Mouse (Mus musculus): Measurements from ENCODE around the gene Armc2. TPM values are rescaled to one million over a fixed set of nuclear protein-coding genes. Genes with fewer than 3 reads are reported as not detected.
"Not testable (repeated sequence)": the region's sequence is repeated elsewhere in the genome, so short reads cannot be mapped to it uniquely, and the experiment has no call there.

Armc2 gene
- polyA plus RNA-seq, 1 experiment from 2014 or later = 2.0 TPM

GRCm38 (mm10) chr10:41952850-41953527 lies 65.3 kb downstream of the Armc2 start:
- Histone ChIP-seq H3K4me3 (no peak overlapping the region), H3K4me1 (no peaks in the 10 kb centered on the region), H3K27me3 (replicated peaks; ENCODE audit: low read depth, poor library complexity, severe bottlenecking) (no peaks in the 10 kb centered on the region), H3K36me3 (replicated peaks) (no peaks in the 10 kb centered on the region), H3K27ac (replicated peaks) (no peak overlapping the region), H3K9me3 (no peaks in the 10 kb centered on the region)
- whole genome bisulfite sequencing = 94% methylated on average over 14 of the region's 14 CpGs
- DNase-seq (ENCODE audit: low spot score) = no peak

GRCm38 (mm10) chr10:41952354-41952753 lies 65.9 kb downstream of the Armc2 start:
- H3K27ac ChIP-seq (replicated peaks); H3K27me3 ChIP-seq (replicated peaks; ENCODE audit: low read depth, poor library complexity, severe bottlenecking); H3K4me3 ChIP-seq; H3K9me3 ChIP-seq; H3K36me3 ChIP-seq (replicated peaks); H3K4me1 ChIP-seq; DNase-seq (ENCODE audit: low spot score): not testable (repeated sequence)
- WGBS = 97% methylated on average over 10 of the region's 10 CpGs

DNA sequence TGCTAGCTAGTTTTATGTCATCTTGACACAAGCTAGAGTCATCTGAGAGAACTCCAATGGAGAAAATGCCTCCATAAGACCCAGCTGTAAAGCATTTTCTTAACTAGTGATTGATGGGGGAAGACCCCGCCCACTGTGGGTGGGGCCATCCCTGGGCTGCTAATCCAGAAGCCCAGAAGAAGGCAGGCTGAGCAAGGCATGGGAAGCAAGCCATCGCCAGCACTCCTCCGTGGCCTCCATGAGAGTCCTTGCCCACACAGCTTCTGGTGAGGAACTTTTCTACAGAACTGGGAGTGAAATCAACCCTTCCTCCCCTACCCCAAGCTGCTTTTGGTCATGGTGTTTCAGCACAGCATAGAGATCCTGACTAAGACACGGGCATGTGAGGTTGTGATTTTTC lies 79.2 kb downstream of the Armc2 start:
- Histone ChIP-seq H3K4me1 (peaks cover 30% of the 10 kb centered on the region), H3K27me3 (replicated peaks; ENCODE audit: low read depth, poor library complexity, severe bottlenecking) (no peaks in the 10 kb centered on the region), H3K9me3 (no peaks in the 10 kb centered on the region), H3K36me3 (replicated peaks) (no peaks in the 10 kb centered on the region), H3K4me3 (no peak overlapping the region), H3K27ac (replicated peaks) (no peak overlapping the region)
- 65% methylated on average over 4 of the region's 4 CpGs for WGBS
- DNase-seq (ENCODE audit: low spot score) = peak; percentile 22

DNA sequence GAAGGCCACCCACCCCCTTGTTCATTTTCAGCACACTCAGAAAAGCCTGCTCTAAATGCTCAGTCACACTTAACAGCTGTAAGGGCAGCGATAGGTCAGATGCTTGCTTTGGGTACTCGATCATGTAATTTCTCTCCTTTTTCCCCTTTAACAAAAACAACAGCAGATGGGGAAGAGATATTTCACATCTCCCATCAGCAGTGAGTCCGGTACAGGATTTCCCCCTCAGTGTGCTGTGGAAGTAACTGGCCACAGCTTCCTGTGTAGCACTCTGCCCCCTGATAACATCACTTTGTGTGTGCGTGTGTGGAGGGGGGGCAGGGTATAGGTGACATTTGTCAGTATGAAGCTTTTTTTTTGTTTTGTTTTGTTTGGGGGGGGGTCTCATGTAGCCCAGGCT lies 81.1 kb downstream of the Armc2 start:
- DNase-seq (ENCODE audit: low spot score) = no peak
- WGBS = 57% methylated on average over 4 of the region's 4 CpGs

GRCm38 (mm10) chr10:41936100-41936499 lies 82.1 kb downstream of the Armc2 start:
- Histone ChIP-seq H3K4me1 (peaks cover 30% of the 10 kb centered on the region), H3K4me3 (no peak overlapping the region), H3K27me3 (replicated peaks; ENCODE audit: low read depth, poor library complexity, severe bottlenecking) (no peaks in the 10 kb centered on the region; the same call in 1 of the 2 replicates), H3K36me3 (replicated peaks) (no peaks in the 10 kb centered on the region), H3K9me3 (no peaks in the 10 kb centered on the region), H3K27ac (replicated peaks) (no peak overlapping the region)
- no peak for DNase-seq (ENCODE audit: low spot score)
- 82% methylated on average over 4 of the region's 4 CpGs for WGBS

More for the DNA sequence above, 81.1 kb downstream of the Armc2 start:
- no peak overlapping the region for H3K27ac ChIP-seq (replicated peaks)
- no peaks in the 10 kb centered on the region; the same call in 1 of the 2 replicates for H3K27me3 ChIP-seq (replicated peaks; ENCODE audit: low read depth, poor library complexity, severe bottlenecking)
- no peaks in the 10 kb centered on the region for H3K9me3 ChIP-seq
- H3K4me3 ChIP-seq = no peak overlapping the region
- no peaks in the 10 kb centered on the region for H3K36me3 ChIP-seq (replicated peaks)
- peaks cover 30% of the 10 kb centered on the region for H3K4me1 ChIP-seq

GRCm38 (mm10) chr10:41935476-41935829 lies 82.8 kb downstream of the Armc2 start:
- no peak for DNase-seq (ENCODE audit: low spot score)
- Histone ChIP-seq H3K27ac (replicated peaks) (no peak overlapping the region), H3K4me1 (peaks cover 30% of the 10 kb centered on the region), H3K9me3 (no peaks in the 10 kb centered on the region), H3K36me3 (replicated peaks) (no peaks in the 10 kb centered on the region), H3K4me3 (no peak overlapping the region), H3K27me3 (replicated peaks; ENCODE audit: low read depth, poor library complexity, severe bottlenecking) (no peaks in the 10 kb centered on the region; the same call in 1 of the 2 replicates)

DNA sequence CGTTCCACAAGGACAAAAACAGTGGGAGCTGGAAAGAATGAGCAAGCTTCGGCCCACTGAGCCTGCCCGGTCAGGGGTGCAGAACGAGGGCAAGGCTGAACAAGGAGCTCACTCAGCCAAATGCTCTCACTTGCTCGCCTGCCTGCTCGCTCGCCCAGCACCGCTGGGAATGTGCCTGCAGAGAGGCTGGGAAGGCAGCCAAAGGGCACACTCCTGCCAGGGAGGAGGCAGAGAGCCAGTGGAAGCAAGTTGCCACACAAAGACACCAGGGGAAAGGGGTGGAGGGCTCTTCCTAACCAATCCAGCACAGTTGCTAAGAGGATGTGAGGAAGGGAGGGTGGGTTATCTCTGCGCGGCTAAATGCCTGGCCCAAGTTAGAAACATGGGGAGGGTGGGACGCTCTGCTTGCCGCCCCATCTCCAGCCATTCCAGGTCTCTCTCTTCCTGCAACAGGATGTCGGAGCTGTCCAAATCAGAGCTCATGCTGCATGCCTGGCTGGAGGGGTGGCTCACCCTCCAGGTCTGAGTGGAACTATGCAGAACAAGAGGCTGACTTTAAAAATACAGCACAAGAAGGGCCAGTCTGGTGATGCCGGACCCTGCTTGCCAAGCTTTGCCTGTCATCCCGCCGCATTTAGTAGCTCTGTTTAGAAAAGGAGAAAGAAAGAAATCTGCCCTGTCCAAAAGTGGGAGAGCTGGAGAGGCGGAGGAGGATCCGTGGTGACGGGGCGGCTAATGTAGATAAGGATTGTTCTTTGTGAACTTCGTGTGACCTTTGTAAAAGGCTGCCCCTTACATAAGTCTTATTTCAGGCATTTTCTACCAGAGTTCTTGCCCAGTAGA lies 83.4 kb downstream of the Armc2 start:
- H3K27ac ChIP-seq (replicated peaks) = peak overlapping the region; percentile 77
- WGBS = 26% methylated on average over 21 of the region's 21 CpGs
- DNase-seq (ENCODE audit: low spot score) = peak; percentile 40
- H3K4me1 ChIP-seq = peaks cover 30% of the 10 kb centered on the region
- H3K9me3 ChIP-seq = no peaks in the 10 kb centered on the region
- no peaks in the 10 kb centered on the region for H3K36me3 ChIP-seq (replicated peaks)
- peak overlapping the region; percentile 36; the same call in 1 of the 2 replicates for H3K4me3 ChIP-seq
- no peaks in the 10 kb centered on the region; the same call in 1 of the 2 replicates for H3K27me3 ChIP-seq (replicated peaks; ENCODE audit: low read depth, poor library complexity, severe bottlenecking)

DNA sequence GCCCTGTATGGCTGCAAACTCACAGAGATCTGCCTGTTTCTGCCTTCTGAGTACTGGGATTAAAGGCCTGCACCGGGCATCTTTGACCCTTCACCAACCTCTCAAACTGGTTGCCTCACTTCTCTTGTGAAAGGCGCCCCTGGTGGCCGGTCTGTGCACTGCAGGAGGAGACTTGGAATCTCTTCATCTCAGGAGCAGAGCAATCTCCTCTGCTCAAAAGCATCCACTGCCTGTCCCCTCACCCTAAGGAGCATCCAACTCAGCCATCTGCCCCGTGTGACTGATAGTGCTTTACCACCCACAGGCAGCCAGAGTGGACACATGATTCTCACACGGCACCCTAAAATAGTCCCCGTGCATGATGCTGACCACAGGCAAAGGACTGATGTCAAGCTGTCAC lies 84.7 kb downstream of the Armc2 start:
- WGBS = 66% methylated on average over 6 of the region's 6 CpGs
- H3K9me3 ChIP-seq = no peaks in the 10 kb centered on the region
- no peak overlapping the region for H3K27ac ChIP-seq (replicated peaks)
- no peaks in the 10 kb centered on the region for H3K36me3 ChIP-seq (replicated peaks)
- peak; percentile 56 for DNase-seq (ENCODE audit: low spot score)
- H3K4me3 ChIP-seq = no peak overlapping the region
- no peaks in the 10 kb centered on the region; the same call in 1 of the 2 replicates for H3K27me3 ChIP-seq (replicated peaks; ENCODE audit: low read depth, poor library complexity, severe bottlenecking)
- peaks cover 30% of the 10 kb centered on the region for H3K4me1 ChIP-seq

- Histone ChIP-seq H3K4me1 (peaks cover 30% of the 10 kb centered on the region), H3K9me3 (no peaks in the 10 kb centered on the region), H3K4me3 (no peak overlapping the region), H3K27ac (replicated peaks) (no peak overlapping the region), H3K36me3 (replicated peaks) (no peaks in the 10 kb centered on the region), H3K27me3 (replicated peaks; ENCODE audit: low read depth, poor library complexity, severe bottlenecking) (no peaks in the 10 kb centered on the region; the same call in 1 of the 2 replicates)
- DNase-seq (ENCODE audit: low spot score) = no peak
- 90% methylated on average over 5 of the region's 5 CpGs for WGBS
Observed at GRCm38 (mm10) chr10:41932943-41933342, 85.3 kb downstream of the Armc2 start.

DNA sequence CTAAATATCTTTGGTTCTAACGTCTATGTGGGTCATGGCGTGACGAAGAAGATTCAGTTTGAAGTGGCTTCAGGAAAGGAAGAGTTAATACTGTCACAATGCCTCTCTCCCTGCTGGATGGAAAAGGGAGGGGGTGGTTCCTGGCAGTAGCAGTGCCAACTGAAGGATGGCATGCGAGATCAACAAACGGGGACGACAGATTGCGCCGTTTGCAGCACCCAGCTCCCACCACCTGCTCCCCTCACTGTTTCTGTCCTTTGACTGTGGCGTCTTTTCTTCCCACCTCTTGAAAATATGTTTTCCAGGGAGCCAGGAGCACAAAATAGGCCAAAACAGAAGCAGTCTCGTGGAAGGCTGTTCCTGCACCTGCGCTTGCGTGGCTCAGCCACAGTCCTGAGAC lies 86.3 kb downstream of the Armc2 start:
- Histone ChIP-seq H3K9me3 (no peaks in the 10 kb centered on the region), H3K27me3 (replicated peaks; ENCODE audit: low read depth, poor library complexity, severe bottlenecking) (no peaks in the 10 kb centered on the region; the same call in 1 of the 2 replicates), H3K36me3 (replicated peaks) (no peaks in the 10 kb centered on the region), H3K4me1 (peaks cover 26% of the 10 kb centered on the region), H3K4me3 (no peak overlapping the region), H3K27ac (replicated peaks) (no peak overlapping the region)
- WGBS = 85% methylated on average over 12 of the region's 12 CpGs
- no peak for DNase-seq (ENCODE audit: low spot score)

- Histone ChIP-seq H3K36me3 (replicated peaks) (no peaks in the 10 kb centered on the region), H3K4me3 (no peak overlapping the region), H3K27me3 (replicated peaks; ENCODE audit: low read depth, poor library complexity, severe bottlenecking) (no peaks in the 10 kb centered on the region; the same call in 1 of the 2 replicates), H3K9me3 (no peaks in the 10 kb centered on the region), H3K27ac (replicated peaks) (no peak overlapping the region), H3K4me1 (peaks cover 16% of the 10 kb centered on the region)
- no peak for DNase-seq (ENCODE audit: low spot score)
- 61% methylated on average over 4 of the region's 4 CpGs for WGBS
Observed at GRCm38 (mm10) chr10:41930966-41931365, 87.3 kb downstream of the Armc2 start.

GRCm38 (mm10) chr10:41926726-41927125 lies 91.5 kb downstream of the Armc2 start:
- Histone ChIP-seq H3K27ac (replicated peaks) (no peak overlapping the region), H3K36me3 (replicated peaks) (no peaks in the 10 kb centered on the region), H3K4me1 (no peaks in the 10 kb centered on the region), H3K4me3 (no peak overlapping the region), H3K9me3 (no peaks in the 10 kb centered on the region), H3K27me3 (replicated peaks; ENCODE audit: low read depth, poor library complexity, severe bottlenecking) (no peaks in the 10 kb centered on the region)
- DNase-seq (ENCODE audit: low spot score) = no peak
- WGBS = 88% methylated on average over 14 of the region's 14 CpGs

Data from embryonic facial prominence, embryonic 10.5 days (tissue).